Mouse (Mus musculus) thymus, adult 2 months (tissue): Measurements from ENCODE around the gene Dhrs4.

Source experiments
- CTCF ChIP-seq: fragments of 200-500 bp; IDR thresholded peaks from 2 replicates; pipeline ENCODE4 v1.5.1; 2012; ENCODE audit warnings: mild to moderate bottlenecking, control low read depth, low read length, moderate library complexity, borderline replicate concordance; ENCODE audit not compliant: control insufficient read depth, poor library complexity, insufficient read depth; ENCODE audit errors: extremely low read depth
- POLR2A ChIP-seq: fragments of 200-500 bp; IDR thresholded peaks from 2 replicates; pipeline ENCODE4 v1.6.1; 2012; ENCODE audit warnings: mild to moderate bottlenecking, low read length, control low read depth, moderate library complexity; ENCODE audit not compliant: control insufficient read depth, poor library complexity, insufficient read depth; ENCODE audit errors: extremely low read depth

DNA sequence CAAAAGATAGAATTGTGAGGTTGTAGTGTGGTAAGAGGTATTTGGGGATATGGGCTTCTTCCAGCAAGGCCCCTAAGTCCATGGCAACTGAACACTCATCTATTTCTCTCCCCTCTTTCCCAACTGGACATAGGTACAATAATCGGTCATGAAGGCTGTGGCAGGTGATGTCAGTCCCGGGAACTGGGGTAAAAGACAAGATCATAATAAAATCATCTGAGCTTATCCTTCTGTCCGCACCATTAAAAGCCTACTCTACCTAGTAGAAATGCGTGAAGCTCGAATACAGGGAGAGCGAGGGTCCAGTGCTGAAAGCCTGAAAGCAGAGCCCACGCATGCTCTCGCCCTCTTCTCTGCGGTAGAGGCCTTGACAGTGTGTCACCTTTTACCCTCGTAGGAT lies 1.1 kb downstream of the Dhrs4 start:
- TF ChIP-seq POLR2A (no peak), CTCF (no peak)
